Mouse (Mus musculus) MEL (cell line): ENCODE measurements at regions not wholly inside any gene's neighbourhood (a gene's known extent, or its start where the extent isn't known, plus 50 kb on each side); places are given as distances from the start of the nearest gene placed in this dataset.

Experiments
- CHD1 ChIP-seq: IDR thresholded peaks from 2 replicates; pipeline ENCODE4 v1.6.1; 2012; ENCODE audit warnings: low read depth, mild to moderate bottlenecking, inconsistent platforms, low read length, improper control_type of control experiment
- CTCF ChIP-seq, 3 experiments: IDR thresholded peaks in 2 of 3; conservative IDR thresholded peaks in 1 of 3; 2 replicates each; pipeline ENCODE4 v1.5.1; 2011 to 2012; ENCODE audit warnings: low read length in 3 of 3, low read depth in 2 of 3, mild to moderate bottlenecking in 2 of 3, improper control_type of control experiment in 1 of 3, inconsistent platforms in 1 of 3, mixed read lengths in 1 of 3, moderate library complexity in 1 of 3; ENCODE audit not compliant: control insufficient read depth in 1 of 3, insufficient read depth in 1 of 3, poor library complexity in 1 of 3, severe bottlenecking in 1 of 3
- ETS1 ChIP-seq: IDR thresholded peaks from 2 replicates; pipeline ENCODE4 v1.6.1; 2012; ENCODE audit warnings: low read depth, mild to moderate bottlenecking, inconsistent platforms, low read length, improper control_type of control experiment, moderate library complexity
- MAZ ChIP-seq: IDR thresholded peaks from 2 replicates; pipeline ENCODE4 v1.6.1; 2012; ENCODE audit warnings: low read depth, mild to moderate bottlenecking, inconsistent platforms, low read length, improper control_type of control experiment
- ZNF384 ChIP-seq: IDR thresholded peaks from 2 replicates; pipeline ENCODE4 v1.6.1; 2012; ENCODE audit warnings: low read depth, mild to moderate bottlenecking, inconsistent platforms, low read length, improper control_type of control experiment

GRCm38 (mm10) chr17:78097699-78098098 is 102.3 kb upstream of the Crim1 start:
- TF ChIP-seq MAZ (no peak), CTCF (IDR thresholded peaks at IDR 0.05 in 2 of 3, conservative IDR thresholded peaks at IDR 0.05 in 1 of 3; ENCODE audit: control insufficient read depth in 1 of 3, insufficient read depth in 1 of 3, low read depth in 2 of 3, low read length in 3 of 3, poor library complexity in 1 of 3, severe bottlenecking in 1 of 3) (no peak), ETS1 (no peak), ZNF384 (no peak), CHD1 (no peak)
